Mouse (Mus musculus) thymus, adult 2 months (tissue): ENCODE measurements around the gene Fcer2a. TPM values are rescaled to one million over a fixed set of nuclear protein-coding genes. Genes with fewer than 3 reads are reported as not detected.

Source experiments
- DNase-seq: peaks from one replicate; pipeline ENCODE4 v3.0.0; 2021
- H3K27ac ChIP-seq: fragments of 200-500 bp; 2 replicates; pipeline ENCODE4 v1.5.1; 2012; ENCODE audit warnings: low read length, control low read depth; ENCODE audit not compliant: control insufficient read depth, insufficient read depth
- H3K27me3 ChIP-seq: fragments of 200-500 bp; 2 replicates; pipeline ENCODE4 v1.6.1; 2012; ENCODE audit warnings: mild to moderate bottlenecking, low read length, moderate library complexity, mixed read lengths; ENCODE audit not compliant: control insufficient read depth, insufficient read depth
- H3K36me3 ChIP-seq: fragments of 200-500 bp; 2 replicates; pipeline ENCODE4 v1.6.1; 2012; ENCODE audit warnings: mild to moderate bottlenecking, low read length, moderate library complexity; ENCODE audit not compliant: control insufficient read depth, insufficient read depth
- H3K4me1 ChIP-seq: fragments of 200-500 bp; replicated peaks from 2 replicates; pipeline ENCODE4 v1.6.1; 2012; ENCODE audit warnings: low read length; ENCODE audit not compliant: control insufficient read depth, insufficient read depth
- H3K4me3 ChIP-seq: fragments of 200-500 bp; 2 replicates; pipeline ENCODE4 v1.5.1; 2012; ENCODE audit warnings: mild to moderate bottlenecking, low read length, control low read depth, moderate library complexity; ENCODE audit not compliant: control insufficient read depth, insufficient read depth
- CTCF ChIP-seq: fragments of 200-500 bp; IDR thresholded peaks from 2 replicates; pipeline ENCODE4 v1.5.1; 2012; ENCODE audit warnings: mild to moderate bottlenecking, control low read depth, low read length, moderate library complexity, borderline replicate concordance; ENCODE audit not compliant: control insufficient read depth, poor library complexity, insufficient read depth; ENCODE audit errors: extremely low read depth
- POLR2A ChIP-seq: fragments of 200-500 bp; IDR thresholded peaks from 2 replicates; pipeline ENCODE4 v1.6.1; 2012; ENCODE audit warnings: mild to moderate bottlenecking, low read length, control low read depth, moderate library complexity; ENCODE audit not compliant: control insufficient read depth, poor library complexity, insufficient read depth; ENCODE audit errors: extremely low read depth
- WGBS: fragments of 180-500 bp; shearing (Covaris S2); methylation state at CpG from one replicate; pipeline ENCODE4 v1.1.7; 2018; 5-methylcytosine and 5-hydroxymethylcytosine counted together
- polyA plus RNA-seq: library from polyadenylated mRNA; depleted of rRNA; stranded (reverse); fragments of >200 nt; gene quantifications from 2 replicates; pipeline ENCODE4 v1.2.3, GENCODE M21; 2012

The Fcer2a gene
- polyA plus RNA-seq, 1 experiment = 5.8 TPM

- H3K27ac ChIP-seq = no peak overlapping the region
- peaks cover 7% of the 10 kb centered on the region for H3K4me1 ChIP-seq
- H3K27me3 ChIP-seq = no peaks in the 10 kb centered on the region
- H3K4me3 ChIP-seq = no peak overlapping the region
- 99% methylated on average over 23 of the region's 23 CpGs for WGBS
- no peak for TF ChIP-seq CTCF
- no peak for TF ChIP-seq POLR2A
- no peak for DNase-seq
- peaks cover 12% of the 10 kb centered on the region for H3K36me3 ChIP-seq
Measured at GRCm38 (mm10) chr8:3678831-3679230, 15.1 kb downstream of the Fcer2a start.

GRCm38 (mm10) chr8:3676993-3677579, 16.9 kb downstream of the Fcer2a start:
- no peak for DNase-seq
- 1% methylated on average over 15 of the region's 15 CpGs for WGBS
- H3K36me3 ChIP-seq = peaks cover 12% of the 10 kb centered on the region
- no peaks in the 10 kb centered on the region for H3K27me3 ChIP-seq
- TF ChIP-seq CTCF (no peak), POLR2A (no peak)
- H3K4me1 ChIP-seq = peaks cover 11% of the 10 kb centered on the region
- peak overlapping the region; percentile 93 for H3K4me3 ChIP-seq
- peak overlapping the region; percentile 37; the same call in 1 of the 2 replicates for H3K27ac ChIP-seq

GRCm38 (mm10) chr8:3676131-3676992, 17.6 kb downstream of the Fcer2a start, which contains the start of gene Trappc5:
Trappc5 (plus strand) TSS chr8:3676299.
- peaks cover 12% of the 10 kb centered on the region for H3K4me1 ChIP-seq
- peak; percentile 93 for DNase-seq
- WGBS = under 1% methylated on average over 61 of the region's 61 CpGs
- peaks cover 12% of the 10 kb centered on the region for H3K36me3 ChIP-seq
- H3K4me3 ChIP-seq = peak within 1 kb of the TSS; percentile 93
- peak within 1 kb of the TSS; percentile 37; the same call in 1 of the 2 replicates for H3K27ac ChIP-seq
- TF ChIP-seq CTCF (peak; percentile 99), POLR2A (peak; percentile 75)
- H3K27me3 ChIP-seq = no peaks in the 10 kb centered on the region

GRCm38 (mm10) chr8:3674671-3675070, 19.3 kb downstream of the Fcer2a start:
- no peak for DNase-seq
- TF ChIP-seq POLR2A = no peak
- TF ChIP-seq CTCF = no peak
- peaks cover 12% of the 10 kb centered on the region for H3K4me1 ChIP-seq
- H3K4me3 ChIP-seq = no peak overlapping the region
- 75% methylated on average over 3 of the region's 3 CpGs for WGBS
- H3K27me3 ChIP-seq = no peaks in the 10 kb centered on the region
- H3K36me3 ChIP-seq = peaks cover 7% of the 10 kb centered on the region
- H3K27ac ChIP-seq = no peak overlapping the region

- DNase-seq = peak; percentile 90
- H3K36me3 ChIP-seq = no peaks in the 10 kb centered on the region
- TF ChIP-seq POLR2A (no peak), CTCF (peak; percentile 97)
- peak within 1 kb of the TSS; percentile 42 for H3K4me3 ChIP-seq
- 2% methylated on average over 23 of the region's 23 CpGs for WGBS
- no peaks in the 10 kb centered on the region for H3K27me3 ChIP-seq
- peaks cover 7% of the 10 kb centered on the region; the same call in 1 of the 2 replicates for H3K4me1 ChIP-seq
- H3K27ac ChIP-seq = no peak within 1 kb of the TSS
Measured at GRCm38 (mm10) chr8:3671980-3672491, 21.9 kb downstream of the Fcer2a start, which contains the start of gene Fcor. Fcor (minus strand) TSS chr8:3672362.

GRCm38 (mm10) chr8:3670388-3670787, 23.6 kb downstream of the Fcer2a start:
- H3K4me3 ChIP-seq = no peak overlapping the region
- no peaks in the 10 kb centered on the region for H3K36me3 ChIP-seq
- peaks cover 5% of the 10 kb centered on the region; the same call in 1 of the 2 replicates for H3K4me1 ChIP-seq
- DNase-seq = no peak
- no peak overlapping the region for H3K27ac ChIP-seq
- TF ChIP-seq POLR2A (no peak), CTCF (no peak)
- 38% methylated on average over 2 of the region's 2 CpGs for WGBS
- H3K27me3 ChIP-seq = no peaks in the 10 kb centered on the region
